Mouse (Mus musculus): ENCODE data around the gene Mief1.

GRCm38 (mm10) chr15:80188927-80189326, 44.9 kb upstream of the Mief1 start:
- TF ChIP-seq POLR2A (IDR thresholded peaks at IDR 0.05; ENCODE audit: borderline replicate concordance, low read depth, low read length) = no peak
- no peak for TF ChIP-seq CTCF (IDR thresholded peaks at IDR 0.05; ENCODE audit: low read depth, low read length)

Data from bone marrow macrophage, adult 2 months (primary cell).